Mouse (Mus musculus) forebrain, embryonic 13.5 days (tissue): ENCODE results near the gene Slc17a7. TPM values are rescaled to one million over a fixed set of nuclear protein-coding genes. Genes with fewer than 3 reads are reported as not detected.

Experiments
- ATAC-seq: fragments of 200-750 bp; cut with Nextera tagmentation; 2 replicates; pipeline ENCODE4 v1.8.0; 2017
- H3K27ac ChIP-seq: fragments of 300-500 bp; sonication (generic); 2 replicates; pipeline ENCODE4 v1.5.1; 2015; ENCODE audit warnings: inconsistent platforms, mild to moderate bottlenecking, moderate library complexity
- H3K27me3 ChIP-seq: fragments of 300-500 bp; sonication (generic); 2 replicates; pipeline ENCODE4 v1.6.1; 2015; ENCODE audit warnings: mild to moderate bottlenecking, inconsistent platforms
- H3K36me3 ChIP-seq: fragments of 300-500 bp; sonication (generic); 2 replicates; pipeline ENCODE4 v1.6.1; 2015; ENCODE audit warnings: mild to moderate bottlenecking, inconsistent platforms; ENCODE audit not compliant: poor library complexity, severe bottlenecking
- H3K4me1 ChIP-seq: fragments of 300-500 bp; sonication (generic); 2 replicates; pipeline ENCODE4 v1.6.1; 2015; ENCODE audit warnings: inconsistent platforms
- H3K4me2 ChIP-seq: fragments of 300-500 bp; sonication (generic); 2 replicates; pipeline ENCODE4 v1.6.1; 2015; ENCODE audit warnings: inconsistent platforms, mild to moderate bottlenecking, moderate library complexity
- H3K4me3 ChIP-seq: fragments of 300-500 bp; sonication (generic); 2 replicates; pipeline ENCODE4 v1.5.1; 2015; ENCODE audit warnings: mild to moderate bottlenecking, inconsistent platforms
- H3K9ac ChIP-seq: fragments of 300-500 bp; sonication (generic); 2 replicates; pipeline ENCODE4 v1.6.1; 2015; ENCODE audit warnings: mild to moderate bottlenecking, inconsistent platforms
- H3K9me3 ChIP-seq: fragments of 300-500 bp; sonication (generic); replicated peaks from 2 replicates; pipeline ENCODE4 v1.6.1; 2016; ENCODE audit warnings: inconsistent platforms
- WGBS: fragments of 180-500 bp; shearing (Covaris S2); methylation state at CpG from one replicate; pipeline ENCODE4 v1.1.7; 2015; 5-methylcytosine and 5-hydroxymethylcytosine counted together
- polyA plus RNA-seq: library from polyadenylated mRNA; unstranded; fragments of >200 nt; fragmentation: Nextera tagmentation; extraction: Ambion mirVana; gene quantifications from 2 replicates; pipeline ENCODE4 v1.2.1, GENCODE M21; 2015

Gene Slc17a7
- polyA plus RNA-seq, 1 experiment from 2014 or later: 14.2 TPM

GRCm38 (mm10) chr7:45185921-45186320 lies 22.2 kb downstream of the Slc17a7 start:
- Histone ChIP-seq H3K27me3 (peaks cover 80% of the 10 kb centered on the region), H3K4me1 (peaks cover 23% of the 10 kb centered on the region), H3K27ac (no peak overlapping the region), H3K36me3 (no peaks in the 10 kb centered on the region), H3K4me2 (no peak overlapping the region), H3K4me3 (no peak overlapping the region), H3K9ac (no peak overlapping the region), H3K9me3 (no peaks in the 10 kb centered on the region)
- ATAC-seq: no peak
- 46% methylated on average over 7 of the region's 7 CpGs for WGBS

- no peak overlapping the region for H3K27ac ChIP-seq
- no peaks in the 10 kb centered on the region for H3K9me3 ChIP-seq
- H3K4me1 ChIP-seq: peaks cover 9% of the 10 kb centered on the region; the same call in 1 of the 2 replicates
- ATAC-seq: no peak
- H3K4me2 ChIP-seq: no peak overlapping the region
- H3K4me3 ChIP-seq: no peak overlapping the region
- H3K27me3 ChIP-seq: peaks cover 52% of the 10 kb centered on the region
- 60% methylated on average over 15 of the region's 16 CpGs for WGBS
- no peaks in the 10 kb centered on the region for H3K36me3 ChIP-seq
- H3K9ac ChIP-seq: no peak overlapping the region
Measured at GRCm38 (mm10) chr7:45189600-45189999, 25.9 kb downstream of the Slc17a7 start.

- Histone ChIP-seq H3K9ac (no peak overlapping the region), H3K4me2 (no peak overlapping the region), H3K27ac (no peak overlapping the region), H3K27me3 (peaks cover 46% of the 10 kb centered on the region), H3K4me1 (peaks cover 9% of the 10 kb centered on the region; the same call in 1 of the 2 replicates), H3K9me3 (no peaks in the 10 kb centered on the region), H3K36me3 (no peaks in the 10 kb centered on the region), H3K4me3 (no peak overlapping the region)
- no peak for ATAC-seq
- 91% methylated on average over 6 of the region's 6 CpGs for WGBS
Measured at GRCm38 (mm10) chr7:45190186-45190585, 26.4 kb downstream of the Slc17a7 start.

DNA sequence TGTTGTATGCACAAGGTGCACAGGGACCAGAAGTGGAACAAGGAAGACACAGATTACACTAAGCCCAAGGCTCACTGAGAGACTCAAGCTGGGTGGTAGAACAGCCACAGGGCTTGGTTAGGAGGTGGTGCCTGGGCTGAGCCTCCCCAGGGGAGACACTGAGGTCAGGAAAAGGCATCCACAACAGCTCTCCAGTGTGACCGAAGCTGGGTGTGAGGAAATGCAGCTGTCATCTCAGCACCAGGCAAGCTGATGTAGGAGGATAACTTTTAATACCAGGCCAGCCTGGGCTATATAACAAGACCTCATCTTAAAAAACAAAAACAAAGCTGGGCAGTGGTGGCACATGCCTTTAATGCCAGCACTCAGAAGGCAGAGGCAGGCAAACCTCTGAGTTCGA lies 27.4 kb downstream of the Slc17a7 start:
- Histone ChIP-seq H3K4me1 (peaks cover 5% of the 10 kb centered on the region; the same call in 1 of the 2 replicates), H3K4me2 (no peak overlapping the region), H3K9ac (no peak overlapping the region), H3K9me3 (no peaks in the 10 kb centered on the region), H3K27me3 (peaks cover 36% of the 10 kb centered on the region), H3K36me3 (no peaks in the 10 kb centered on the region), H3K27ac (no peak overlapping the region), H3K4me3 (no peak overlapping the region)
- no peak for ATAC-seq
- WGBS: 84% methylated on average over 2 of the region's 2 CpGs

- Histone ChIP-seq H3K9ac (no peak overlapping the region), H3K4me2 (no peak overlapping the region), H3K9me3 (no peaks in the 10 kb centered on the region), H3K36me3 (no peaks in the 10 kb centered on the region), H3K27ac (no peak overlapping the region), H3K27me3 (peaks cover 34% of the 10 kb centered on the region), H3K4me1 (0 out of 2 replicates have a peak, but pooled peaks cover 4% of the 10 kb centered on the region), H3K4me3 (no peak overlapping the region)
- no peak for ATAC-seq
- WGBS: 28% methylated on average over 8 of the region's 8 CpGs
Measured at GRCm38 (mm10) chr7:45191803-45192363, 28.1 kb downstream of the Slc17a7 start.

DNA sequence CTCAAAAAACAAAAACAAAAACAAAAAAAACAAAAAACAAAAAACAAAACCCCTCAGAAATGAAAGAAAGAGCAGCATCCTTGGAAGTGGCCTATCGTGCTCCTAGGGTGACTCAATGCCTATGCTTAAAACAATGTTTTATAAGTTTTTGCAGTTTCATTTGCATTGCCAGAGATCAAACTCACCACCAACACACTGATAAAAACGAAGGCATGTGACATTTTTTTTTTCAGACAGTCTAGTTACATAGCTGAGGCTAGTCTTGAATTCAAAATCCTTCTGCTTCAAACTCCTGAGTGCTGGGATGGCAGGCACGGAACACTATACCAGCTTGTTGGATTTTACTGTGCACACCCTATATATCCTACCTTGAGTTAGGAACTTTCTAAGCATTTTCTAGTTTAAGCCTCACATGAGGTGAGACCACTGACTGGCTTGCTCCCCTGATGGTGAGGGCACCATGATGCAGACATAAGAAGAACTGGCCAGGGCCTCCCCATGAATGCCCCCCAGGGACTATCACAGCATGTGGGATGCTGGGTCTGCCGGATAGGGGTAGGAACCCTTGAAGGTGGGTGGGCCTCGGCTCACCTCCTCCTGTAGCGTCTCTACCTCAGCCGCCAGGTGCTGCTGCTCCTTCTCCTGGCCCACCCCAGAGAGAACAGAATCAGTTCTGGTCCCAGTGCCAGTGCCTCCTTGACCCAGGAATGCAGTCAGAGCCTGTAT lies 29.0 kb downstream of the Slc17a7 start:
- Histone ChIP-seq H3K4me3 (no peak overlapping the region), H3K9me3 (no peaks in the 10 kb centered on the region), H3K27ac (no peak overlapping the region), H3K27me3 (peaks cover 33% of the 10 kb centered on the region), H3K4me2 (no peak overlapping the region), H3K36me3 (no peaks in the 10 kb centered on the region), H3K4me1 (0 out of 2 replicates have a peak, but pooled peaks cover 4% of the 10 kb centered on the region), H3K9ac (no peak overlapping the region)
- ATAC-seq: no peak
- 80% methylated on average over 7 of the region's 7 CpGs for WGBS

DNA sequence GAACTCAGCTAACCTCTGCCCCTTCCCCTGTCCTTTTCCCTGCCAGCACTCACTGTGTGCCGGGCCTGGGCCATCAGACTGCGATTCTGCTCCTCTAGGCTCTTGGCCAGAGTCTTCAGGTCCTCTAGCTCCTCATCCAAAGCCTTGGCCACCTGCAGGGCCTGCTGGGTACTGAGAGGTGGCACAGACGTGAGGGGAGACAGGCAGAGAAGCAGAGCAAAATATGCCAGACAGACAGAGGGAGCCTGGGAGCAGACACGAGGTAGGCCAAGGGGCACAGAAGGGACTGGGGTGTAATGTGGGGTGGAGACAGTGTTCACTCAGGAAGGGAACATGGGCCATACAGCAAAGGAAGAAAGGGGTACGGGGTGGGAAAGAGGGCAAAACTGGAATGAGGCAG lies 29.7 kb downstream of the Slc17a7 start:
- Histone ChIP-seq H3K9ac (no peak overlapping the region), H3K27me3 (peaks cover 26% of the 10 kb centered on the region), H3K36me3 (no peaks in the 10 kb centered on the region), H3K4me2 (no peak overlapping the region), H3K9me3 (no peaks in the 10 kb centered on the region), H3K4me1 (0 out of 2 replicates have a peak, but pooled peaks cover 7% of the 10 kb centered on the region), H3K4me3 (no peak overlapping the region), H3K27ac (no peak overlapping the region)
- 58% methylated on average over 5 of the region's 5 CpGs for WGBS
- no peak for ATAC-seq

DNA sequence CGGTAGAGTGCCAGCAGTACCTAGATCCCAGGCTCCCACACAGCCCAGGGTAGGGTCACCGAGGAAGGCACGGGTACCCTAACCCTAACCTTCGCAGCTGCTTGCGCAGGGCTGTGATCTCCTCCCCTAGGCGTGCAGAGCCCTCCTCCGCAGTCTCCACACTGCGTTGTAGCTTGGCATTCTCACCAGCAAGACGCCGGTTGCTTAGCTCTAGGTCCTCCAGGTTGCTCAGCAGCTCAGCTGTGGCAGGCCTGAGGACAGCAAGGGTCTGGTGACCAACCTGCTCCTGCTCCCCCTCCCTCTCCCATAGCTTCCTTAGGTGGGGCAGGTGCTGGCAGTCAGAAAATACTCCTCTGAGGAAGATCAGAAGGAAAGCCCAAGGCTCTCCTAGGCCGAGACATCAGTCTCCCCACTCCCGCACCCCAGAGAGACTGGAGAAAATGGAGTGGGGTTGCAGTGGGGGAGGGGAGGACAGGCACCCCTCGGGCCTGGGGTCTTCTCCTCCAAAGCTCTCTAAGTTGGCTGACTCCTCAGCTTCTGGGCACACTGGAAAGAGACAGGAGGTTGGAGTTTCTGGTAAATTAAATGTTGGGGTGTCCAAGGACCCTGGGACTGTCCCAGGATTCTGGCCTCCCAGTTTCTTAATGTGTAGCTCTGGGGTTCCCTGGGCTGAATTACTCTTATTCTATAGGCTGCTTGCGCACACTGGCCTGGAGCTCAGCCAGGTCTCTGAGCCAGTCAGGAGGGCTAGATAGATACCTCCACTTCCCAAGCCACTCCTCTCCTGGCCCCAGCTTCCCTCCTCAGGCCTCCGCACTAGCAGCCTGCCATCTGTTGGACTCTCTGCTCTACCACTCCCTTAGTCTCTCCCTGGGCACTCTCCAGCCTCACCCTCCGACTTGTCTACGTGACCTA lies 30.4 kb downstream of the Slc17a7 start:
- Histone ChIP-seq H3K9me3 (no peaks in the 10 kb centered on the region), H3K36me3 (no peaks in the 10 kb centered on the region), H3K4me2 (no peak overlapping the region), H3K4me3 (no peak overlapping the region), H3K27ac (no peak overlapping the region), H3K9ac (no peak overlapping the region), H3K4me1 (0 out of 2 replicates have a peak, but pooled peaks cover 10% of the 10 kb centered on the region), H3K27me3 (peaks cover 25% of the 10 kb centered on the region)
- 75% methylated on average over 17 of the region's 17 CpGs for WGBS
- ATAC-seq: no peak

DNA sequence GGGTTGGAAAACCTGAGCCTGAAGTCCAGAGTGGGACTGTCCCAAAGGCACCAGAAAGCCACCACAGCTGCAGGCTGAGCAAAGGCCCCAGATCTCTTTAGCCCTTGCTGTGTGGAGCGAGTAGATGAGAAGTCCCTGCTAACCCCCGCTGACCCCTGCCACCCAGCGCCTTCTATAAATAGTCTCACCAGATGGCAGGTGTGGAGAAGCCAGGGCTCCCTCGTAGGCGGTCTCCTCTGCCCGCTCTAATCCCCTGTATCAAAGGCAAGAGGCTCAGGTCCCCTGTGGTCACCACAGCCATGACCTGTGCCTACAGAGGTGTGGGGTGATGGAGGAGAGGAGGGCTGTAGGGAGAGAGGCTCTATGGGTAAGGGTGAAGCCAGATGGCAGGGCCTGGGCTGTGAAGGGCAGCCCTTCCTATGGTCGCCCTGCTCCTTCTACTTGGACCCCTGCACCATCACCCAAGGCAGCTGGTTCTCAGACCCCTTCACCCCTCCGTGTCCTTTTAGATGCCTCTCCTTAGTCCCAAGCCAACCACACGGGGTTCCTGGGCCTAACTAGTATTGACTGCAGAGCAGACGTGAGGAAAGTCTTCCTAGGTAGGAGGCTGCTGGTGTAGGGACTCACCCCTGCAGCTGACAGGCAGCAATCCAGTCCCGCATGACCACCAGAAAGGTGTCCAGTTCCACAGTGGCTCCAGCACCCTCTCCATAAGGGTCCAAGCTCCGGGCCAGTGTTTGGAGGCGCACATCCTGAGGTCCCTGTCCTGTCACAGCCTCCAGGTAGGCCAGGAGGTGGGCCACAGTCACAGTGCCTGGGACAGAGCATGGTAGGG lies 31.8 kb downstream of the Slc17a7 start:
- H3K27ac ChIP-seq: no peak overlapping the region
- H3K4me2 ChIP-seq: no peak overlapping the region
- H3K27me3 ChIP-seq: peaks cover 21% of the 10 kb centered on the region
- no peak for ATAC-seq
- peak overlapping the region; percentile 30; the same call in 1 of the 2 replicates for H3K9ac ChIP-seq
- no peak overlapping the region for H3K4me3 ChIP-seq
- H3K36me3 ChIP-seq: no peaks in the 10 kb centered on the region
- H3K4me1 ChIP-seq: 0 out of 2 replicates have a peak, but pooled peaks cover 10% of the 10 kb centered on the region
- H3K9me3 ChIP-seq: no peaks in the 10 kb centered on the region
- WGBS: 63% methylated on average over 13 of the region's 13 CpGs

DNA sequence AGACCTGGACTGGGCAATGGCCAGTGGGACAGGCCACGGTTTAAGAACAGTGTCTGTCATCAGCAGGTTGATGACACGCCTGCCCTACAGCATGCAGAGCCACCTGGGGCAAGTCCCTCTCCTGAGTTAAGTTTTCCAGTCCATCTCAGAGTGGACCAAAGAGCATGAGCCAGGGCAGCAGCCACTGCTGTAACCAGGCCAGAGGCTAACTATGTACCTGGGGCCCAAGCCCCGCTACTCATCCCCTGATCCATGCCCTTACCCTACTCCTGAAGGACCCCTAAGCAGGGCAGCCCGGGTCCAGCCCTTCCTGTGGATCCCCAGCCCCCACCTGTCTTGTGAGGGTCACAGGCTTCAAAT lies 32.4 kb downstream of the Slc17a7 start:
- no peak overlapping the region for H3K4me3 ChIP-seq
- no peaks in the 10 kb centered on the region for H3K9me3 ChIP-seq
- 67% methylated on average over 4 of the region's 4 CpGs for WGBS
- ATAC-seq: no peak
- peaks cover 21% of the 10 kb centered on the region for H3K27me3 ChIP-seq
- 0 out of 2 replicates have a peak, but pooled peaks cover 10% of the 10 kb centered on the region for H3K4me1 ChIP-seq
- H3K36me3 ChIP-seq: no peaks in the 10 kb centered on the region
- no peak overlapping the region for H3K4me2 ChIP-seq
- no peak overlapping the region for H3K27ac ChIP-seq
- no peak overlapping the region for H3K9ac ChIP-seq

GRCm38 (mm10) chr7:45196994-45197393 lies 33.2 kb downstream of the Slc17a7 start:
- Histone ChIP-seq H3K9me3 (no peaks in the 10 kb centered on the region), H3K4me3 (no peak overlapping the region), H3K27me3 (peaks cover 19% of the 10 kb centered on the region), H3K9ac (no peak overlapping the region), H3K4me2 (no peak overlapping the region), H3K36me3 (no peaks in the 10 kb centered on the region), H3K27ac (no peak overlapping the region), H3K4me1 (0 out of 2 replicates have a peak, but pooled peaks cover 7% of the 10 kb centered on the region)
- no peak for ATAC-seq
- WGBS: 69% methylated on average over 5 of the region's 5 CpGs
